Mouse (Mus musculus) 3134 (cell line): ENCODE data around the gene Fkbpl.
A peak's percentile ranks its signal among the peaks of the same experiment; 100 is the strongest.

Source experiments
- DNase-seq: peaks from one replicate; pipeline ENCODE4 v3.0.0-alpha.2; 2011; ENCODE audit warnings: low spot score; ENCODE audit not compliant: insufficient read length; ENCODE audit errors: extremely low read depth

Fkbpl gene

DNA sequence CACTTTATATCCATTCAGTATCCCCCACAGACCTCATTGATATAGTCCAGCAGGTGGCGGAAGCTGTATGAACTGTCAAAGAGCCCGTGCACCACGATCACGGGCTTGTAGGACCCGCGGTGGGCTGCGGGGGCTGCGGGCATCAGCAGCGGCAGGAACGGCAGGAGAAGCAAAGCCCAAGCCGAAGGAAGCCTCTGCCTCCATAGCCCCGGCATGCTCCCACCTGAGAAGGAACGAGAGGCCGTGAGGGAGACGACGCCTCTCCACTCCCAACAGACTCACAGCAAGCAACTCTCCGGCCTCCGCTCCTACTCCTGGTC is 17.8 kb upstream of the Fkbpl start:
- peak; percentile 66 for DNase-seq

DNA sequence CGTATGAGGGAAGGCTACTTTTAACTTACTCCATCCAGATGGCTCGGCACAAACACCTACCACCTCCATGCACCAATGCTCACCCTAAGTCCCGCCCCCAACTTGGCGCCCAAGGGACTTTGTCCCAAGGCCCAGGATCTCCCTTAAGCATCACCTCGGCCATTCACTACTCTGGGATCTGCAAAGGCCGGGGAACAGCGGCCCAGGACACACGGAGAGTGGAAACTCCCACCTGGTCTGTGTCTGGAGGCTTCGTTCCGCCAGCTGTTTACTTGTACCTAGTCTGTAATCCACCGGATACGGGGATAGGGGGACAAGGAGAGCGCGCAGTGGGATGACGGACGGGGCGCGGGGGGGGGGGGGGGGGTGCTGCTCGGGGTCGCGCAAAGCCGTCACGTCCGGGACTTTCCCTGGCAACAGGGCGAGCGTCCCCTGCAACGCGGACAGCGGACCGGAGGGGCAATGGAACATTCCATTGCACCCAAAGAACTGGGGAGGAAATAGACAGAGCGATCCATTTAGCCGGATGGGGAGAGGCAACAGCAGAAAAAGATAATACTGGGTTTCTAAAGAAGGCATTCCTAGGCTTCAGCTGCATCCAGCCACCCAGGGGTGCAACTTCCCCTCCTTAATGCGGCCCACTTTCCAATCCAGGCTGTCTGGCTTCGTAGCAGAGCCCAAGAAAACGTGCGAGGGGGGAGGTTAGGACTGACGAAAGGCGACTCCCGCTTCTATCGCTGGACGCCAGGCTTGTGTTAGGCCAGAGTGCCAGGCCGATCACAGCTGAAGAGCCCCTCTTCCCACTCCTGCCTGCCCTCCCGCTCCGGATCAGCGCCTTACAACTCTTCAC is 17.2 kb upstream of the Fkbpl start:
- peak; percentile 85 for DNase-seq

DNA sequence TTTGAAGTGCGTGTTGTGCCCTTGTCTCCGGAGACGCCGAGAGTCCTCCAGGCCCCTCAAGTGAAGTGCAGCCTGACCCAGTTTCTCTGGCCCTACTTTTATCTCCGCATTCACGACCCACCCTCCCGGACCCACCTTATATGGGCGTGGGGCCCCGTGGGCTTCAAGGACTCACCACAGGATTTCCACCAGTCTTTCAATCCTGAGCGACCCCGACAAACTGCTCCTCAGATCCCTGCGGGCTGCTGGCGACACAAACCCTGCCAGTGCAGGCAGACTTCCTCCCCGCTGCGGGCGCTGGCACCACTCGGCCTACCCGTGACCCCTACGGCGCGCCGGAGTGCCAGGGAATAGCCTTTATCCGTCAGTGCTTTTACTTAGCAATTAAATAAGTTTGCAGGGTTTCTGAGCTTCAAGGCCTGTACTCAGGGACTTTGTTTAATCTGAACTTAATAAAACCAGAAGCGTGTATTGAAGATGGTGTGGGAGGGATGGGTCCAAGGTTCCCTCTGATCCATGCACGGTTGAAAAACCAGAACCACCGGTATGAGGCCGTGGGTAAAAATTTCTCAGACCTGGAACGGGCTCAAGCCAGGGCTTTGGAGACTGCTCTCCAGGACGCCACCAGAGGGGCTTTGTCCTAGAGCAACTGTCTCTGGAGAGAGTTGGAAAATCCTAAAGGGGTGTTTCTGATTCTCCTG is 16.5 kb upstream of the Fkbpl start, which contains the start of gene Ppt2:
TSS of gene Ppt2 (minus strand) at position 568 of the 701 bp plus-strand sequence.
- no peak for DNase-seq

DNA sequence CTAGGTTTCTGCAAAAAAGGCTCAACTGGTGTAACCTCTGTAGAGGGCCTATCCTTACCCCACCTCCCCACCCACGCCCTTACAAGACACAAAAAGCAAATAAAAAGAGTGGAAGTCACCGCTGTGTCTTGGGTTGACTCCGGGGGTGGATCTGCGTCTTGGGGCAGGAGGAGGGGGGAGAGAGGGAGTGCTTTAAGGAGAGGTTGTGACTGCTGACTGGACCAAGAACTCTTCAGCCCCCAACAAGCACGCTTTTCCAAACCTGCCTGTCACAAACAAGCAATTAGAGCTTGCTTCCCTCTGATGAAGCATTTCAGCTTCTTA is 16.0 kb upstream of the Fkbpl start:
- no peak for DNase-seq

DNA sequence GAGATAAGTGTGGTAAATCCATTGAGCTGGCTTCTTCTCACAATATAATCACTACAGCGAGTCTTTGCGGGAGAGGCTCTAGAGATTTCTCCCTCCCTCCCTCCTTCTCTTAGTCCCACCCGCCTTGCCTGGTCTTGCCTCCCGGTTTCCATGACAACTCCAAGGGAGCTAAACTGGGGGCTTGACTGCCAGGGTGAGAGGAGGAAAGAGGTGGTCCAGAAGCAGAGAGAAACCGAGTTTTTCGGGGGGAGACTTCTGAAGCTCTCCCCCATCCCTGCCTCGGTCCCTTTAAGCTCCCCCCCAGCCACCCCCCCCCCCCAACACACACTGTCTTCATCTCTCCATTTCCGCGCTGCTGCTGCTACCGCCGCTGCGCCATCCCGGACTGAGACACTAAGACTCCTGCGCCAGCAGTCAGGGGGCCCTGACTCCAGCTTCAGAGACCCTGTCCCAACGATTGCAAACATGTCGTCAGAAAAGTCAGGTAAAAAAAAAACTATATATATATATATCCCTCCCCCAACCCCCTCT is 15.3 kb upstream of the Fkbpl start, which contains the start of gene Prrt1:
TSS of gene Prrt1 (plus strand) at position 313 of the 531 bp plus-strand sequence.
- DNase-seq, result no peak

DNA sequence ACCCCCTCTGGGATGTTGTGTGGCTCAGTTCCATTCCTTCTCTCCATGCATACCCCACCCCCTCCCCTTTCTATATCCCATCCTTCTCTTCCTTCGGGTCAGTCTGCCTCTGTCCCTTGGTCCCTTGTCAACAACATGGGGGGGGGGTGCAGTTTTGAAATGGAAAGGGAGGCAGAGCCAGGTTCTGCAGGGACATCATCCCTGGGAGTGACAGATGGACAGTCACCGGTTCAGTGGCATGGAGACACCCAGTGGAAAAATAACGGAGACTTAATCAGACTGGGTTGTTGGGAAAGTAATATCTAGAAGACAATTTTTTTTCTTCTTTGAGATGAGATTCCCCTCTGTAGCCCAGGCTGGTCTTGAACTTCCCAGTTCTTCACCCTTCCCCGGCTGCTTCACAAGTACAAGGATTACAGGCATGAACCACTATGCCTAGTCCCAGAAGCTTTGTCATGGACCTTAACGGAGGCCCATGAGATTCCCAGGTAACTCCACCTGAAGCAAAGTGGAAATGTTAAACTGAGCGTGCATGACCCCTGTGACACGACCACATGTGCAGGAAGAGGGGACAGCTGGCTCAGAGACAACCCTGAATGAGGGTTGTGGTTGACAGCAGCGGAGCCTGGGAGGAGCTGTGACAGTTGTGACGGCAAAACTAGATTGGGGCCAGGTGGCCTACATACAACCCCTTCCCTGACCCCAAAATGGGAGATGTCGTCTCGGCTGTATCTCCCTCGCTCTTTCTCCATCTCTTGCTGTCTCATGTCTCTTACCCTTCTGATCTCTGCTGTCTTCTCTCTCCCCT is 14.6 kb upstream of the Fkbpl start:
- DNase-seq, result no peak

DNA sequence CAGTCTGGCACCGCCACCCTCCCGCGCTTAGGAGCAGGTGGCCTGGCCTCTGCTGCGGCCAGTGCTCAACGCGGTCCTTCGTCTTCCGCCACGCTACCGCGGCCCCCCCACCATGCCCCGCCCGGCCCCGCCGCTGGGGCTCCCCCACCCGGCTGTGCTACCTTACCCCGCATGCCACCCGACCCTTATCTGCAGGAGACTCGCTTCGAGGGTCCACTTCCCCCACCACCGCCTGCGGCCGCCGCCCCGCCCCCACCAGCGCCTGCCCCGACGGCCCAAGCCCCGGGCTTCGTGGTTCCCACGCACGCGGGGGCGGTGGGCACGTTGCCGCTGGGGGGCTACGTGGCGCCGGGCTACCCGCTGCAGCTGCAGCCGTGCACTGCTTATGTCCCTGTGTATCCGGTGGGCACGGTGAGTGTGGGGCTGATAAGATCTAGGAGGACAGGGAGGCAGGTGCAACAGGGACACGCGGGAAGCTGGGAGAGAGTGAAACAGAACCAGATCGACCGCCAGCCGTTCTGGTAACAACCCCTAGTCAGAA is 13.7 kb upstream of the Fkbpl start:
- DNase-seq, result no peak

DNA sequence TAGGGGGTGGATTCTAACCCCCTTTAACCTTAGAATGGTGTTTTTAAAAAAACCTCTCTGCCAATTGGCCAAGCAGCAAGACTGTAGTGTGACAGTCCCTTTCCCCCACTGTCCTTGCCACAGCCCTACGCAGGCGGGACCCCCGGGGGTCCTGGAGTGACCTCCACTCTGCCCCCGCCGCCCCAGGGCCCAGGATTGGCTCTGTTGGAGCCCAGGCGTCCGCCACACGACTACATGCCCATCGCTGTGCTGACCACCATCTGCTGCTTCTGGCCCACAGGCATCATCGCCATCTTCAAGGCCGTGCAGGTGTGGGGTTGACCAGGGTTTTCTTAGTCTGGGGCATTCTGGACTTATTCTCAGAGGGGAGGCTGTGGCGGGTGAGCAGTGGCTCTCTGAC is 12.9 kb upstream of the Fkbpl start:
- DNase-seq, result no peak

DNA sequence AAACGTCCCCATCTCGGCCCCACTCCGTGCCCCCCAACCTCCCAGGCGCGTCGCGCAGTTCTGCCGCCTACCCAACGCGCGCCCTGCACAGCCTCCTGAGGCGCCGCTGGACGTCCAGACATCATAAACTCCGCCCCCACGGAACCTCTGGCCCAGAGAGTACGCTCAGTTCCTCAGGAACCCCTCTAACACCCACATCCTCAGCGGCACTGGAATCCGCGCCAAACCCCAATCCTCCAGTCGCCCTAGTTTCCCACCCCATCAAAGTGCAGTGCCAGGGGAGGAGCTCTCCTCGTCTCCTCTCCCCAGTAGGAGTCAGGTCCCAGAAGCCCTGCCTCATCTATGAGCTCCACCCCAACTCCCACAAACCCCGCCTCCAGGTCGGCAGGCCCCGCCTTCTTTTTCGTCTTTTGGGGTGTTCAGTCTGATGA is 12.3 kb upstream of the Fkbpl start:
- DNase-seq, result no peak

DNA sequence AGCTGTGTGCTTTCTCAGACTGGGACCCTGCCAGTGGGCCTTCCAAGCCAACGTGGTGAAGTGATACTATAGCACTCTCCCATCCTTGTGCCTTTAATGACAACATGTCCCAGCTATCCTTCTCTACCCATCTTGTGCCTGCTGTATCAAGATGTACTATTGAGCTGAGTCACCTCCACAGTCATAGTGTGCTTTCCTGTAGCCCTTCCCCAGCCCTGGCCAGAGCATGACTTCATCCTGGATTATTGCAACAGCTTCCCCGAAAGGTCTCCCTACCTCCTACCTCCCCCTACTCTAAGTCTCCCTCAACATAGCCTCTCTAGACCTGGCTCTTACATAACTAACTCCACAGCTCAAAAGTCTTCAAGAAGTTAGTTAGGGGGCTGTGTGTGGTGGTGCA is 8.9 kb upstream of the Fkbpl start:
- no peak for DNase-seq

DNA sequence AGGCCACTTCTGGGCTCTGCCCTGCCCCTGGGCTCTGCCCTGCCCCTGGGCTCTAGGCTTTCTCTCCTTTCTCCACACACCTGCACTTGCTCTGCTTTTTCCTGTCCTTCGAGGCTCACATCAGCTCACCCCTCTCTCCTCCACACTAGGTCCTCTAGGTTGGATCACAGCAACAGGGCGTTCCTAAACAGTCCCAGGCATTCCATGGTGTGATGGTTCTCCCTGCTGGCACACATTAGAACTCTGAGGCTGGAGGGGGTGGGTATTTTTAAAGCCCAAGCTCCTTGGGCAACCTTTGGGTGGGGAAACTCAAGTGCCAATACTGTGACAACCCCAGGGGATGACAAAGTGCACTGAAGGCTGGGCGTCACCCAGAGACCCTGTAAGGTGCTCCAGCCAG is 7.1 kb upstream of the Fkbpl start:
- no peak for DNase-seq

DNA sequence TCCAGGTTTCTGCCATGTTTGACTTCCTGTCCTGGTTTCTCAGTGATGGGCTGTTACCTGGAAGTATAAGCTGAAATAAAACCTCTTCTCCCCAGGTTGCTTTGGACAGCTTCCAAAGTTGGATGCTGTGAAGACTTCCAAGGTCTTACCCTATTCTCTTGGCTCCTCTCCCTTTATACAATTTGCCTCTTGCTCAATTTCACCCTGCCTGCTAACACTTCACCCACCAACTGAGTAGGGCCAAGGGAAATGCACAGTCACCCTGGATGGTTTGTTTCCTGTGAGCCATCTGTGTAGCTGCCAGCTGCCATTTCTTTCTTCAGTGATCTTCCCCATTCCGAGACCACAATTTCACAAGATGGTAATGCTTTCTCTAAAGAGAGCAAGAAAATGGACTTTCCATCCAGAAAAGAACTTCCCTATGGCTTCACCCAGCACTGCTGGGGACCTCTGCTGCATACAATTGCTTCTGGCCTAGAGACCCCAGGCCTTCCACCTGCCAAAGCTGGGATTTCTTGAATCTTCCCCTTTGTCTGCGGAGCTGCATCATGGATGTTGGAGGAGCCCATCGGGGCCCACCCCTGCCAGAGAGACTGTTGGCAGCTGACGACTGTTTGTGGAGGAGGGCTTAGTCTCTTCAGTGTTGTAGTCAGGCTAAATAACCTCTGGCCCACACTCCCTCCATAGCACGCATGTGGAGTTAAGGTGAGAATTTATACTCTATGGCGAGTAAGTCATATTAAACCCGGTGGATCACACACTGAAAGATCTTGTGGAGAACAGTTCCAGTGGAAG is 4.9 kb upstream of the Fkbpl start:
- DNase-seq, result no peak

DNA sequence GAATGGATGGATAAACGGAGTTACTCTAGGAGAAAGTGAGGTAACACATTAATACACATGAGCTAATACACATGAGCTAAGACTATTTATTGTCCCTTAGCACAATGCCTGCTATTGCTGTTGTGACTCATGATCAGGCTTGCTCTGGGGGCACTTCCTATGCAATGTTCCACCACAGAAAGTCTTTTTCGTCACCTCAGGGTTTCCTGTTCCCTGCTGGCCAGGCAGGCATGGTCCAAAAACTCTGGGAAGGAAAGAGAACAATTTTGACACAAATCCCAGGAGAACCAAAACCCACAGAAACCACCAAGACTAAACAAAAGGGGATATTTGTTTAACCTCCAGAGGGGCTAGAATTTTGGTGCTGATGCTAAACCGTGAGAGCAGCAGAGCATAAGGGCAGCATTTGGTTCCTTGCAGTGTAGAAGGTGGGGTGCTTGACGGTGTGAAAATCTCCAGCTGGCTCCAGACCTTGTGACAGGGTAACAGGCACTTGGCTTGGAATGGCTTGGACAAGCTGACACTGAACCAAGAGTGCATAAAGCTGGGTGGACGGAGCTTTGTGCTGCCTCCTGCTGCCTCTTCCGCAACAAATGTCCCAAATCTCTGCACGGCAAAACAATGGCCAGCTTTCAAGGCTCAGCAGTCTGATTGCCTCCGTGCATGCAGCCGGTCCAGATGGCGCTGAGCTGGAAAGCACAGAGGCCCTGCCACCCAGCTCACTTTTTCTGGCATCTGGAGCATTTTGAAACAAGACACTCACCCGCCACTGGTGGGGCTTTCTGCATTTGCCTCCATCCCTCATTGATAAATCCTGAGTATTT is 3.6 kb upstream of the Fkbpl start:
- DNase-seq, result peak; percentile 71

DNA sequence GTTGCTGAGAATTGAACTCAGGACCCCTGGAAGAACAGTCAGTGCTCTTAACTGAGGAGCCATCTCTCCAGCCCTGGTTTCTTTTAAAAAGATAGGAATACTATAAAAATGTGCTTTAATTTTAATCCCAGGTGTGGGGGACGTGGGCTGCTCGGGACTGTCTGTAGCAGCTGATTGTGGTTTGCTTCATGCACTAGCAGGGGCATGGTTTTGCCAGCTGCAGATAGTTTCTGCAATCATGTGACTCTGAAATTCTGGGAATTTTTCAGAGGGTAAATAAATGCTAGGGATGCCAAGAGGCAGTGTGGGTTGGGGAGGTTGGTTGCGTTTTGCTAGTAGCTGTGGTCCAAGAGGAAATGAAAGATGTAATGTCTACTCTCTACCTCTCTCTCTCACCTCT is 2.6 kb upstream of the Fkbpl start:
- no peak for DNase-seq

DNA sequence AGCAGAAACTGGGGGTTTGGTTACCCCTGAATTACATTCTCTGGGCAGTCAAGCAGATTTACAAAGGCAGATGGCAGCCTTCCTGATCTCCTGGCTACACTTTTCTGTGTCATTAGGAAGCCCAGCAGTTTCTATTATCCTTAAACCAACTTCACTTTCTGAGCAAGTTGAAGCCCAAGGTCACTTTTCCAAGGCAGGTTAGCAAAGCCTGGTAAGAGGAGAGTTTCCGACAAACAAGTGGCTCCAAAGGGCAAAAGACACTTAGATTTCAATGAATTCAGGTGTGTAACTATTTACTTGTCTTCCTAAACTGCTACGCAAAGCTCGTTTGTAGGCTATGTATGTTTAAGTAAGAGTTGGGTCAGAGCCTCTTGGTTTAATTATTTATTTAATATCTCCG is 1.2 kb upstream of the Fkbpl start:
- DNase-seq, result no peak

DNA sequence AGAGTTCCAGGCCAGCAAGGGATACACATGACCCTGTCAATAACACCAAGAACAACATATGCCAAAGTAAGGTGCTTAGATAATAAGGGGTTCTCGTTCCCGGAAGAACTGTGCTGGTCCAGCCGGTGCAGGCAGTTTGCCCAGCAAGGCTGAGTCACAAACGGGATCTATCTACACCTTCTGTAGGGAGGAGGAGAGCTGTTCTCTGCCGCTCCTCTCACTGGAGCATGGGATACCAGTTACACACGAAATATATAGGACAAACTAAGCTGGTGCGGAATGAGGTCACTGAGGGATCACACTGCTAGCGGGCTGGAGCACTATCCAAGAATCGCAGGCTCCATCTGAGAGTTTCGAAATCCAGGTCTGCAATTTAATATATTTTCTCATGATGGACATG is 620 bp upstream of the Fkbpl start:
- DNase-seq, result no peak

DNA sequence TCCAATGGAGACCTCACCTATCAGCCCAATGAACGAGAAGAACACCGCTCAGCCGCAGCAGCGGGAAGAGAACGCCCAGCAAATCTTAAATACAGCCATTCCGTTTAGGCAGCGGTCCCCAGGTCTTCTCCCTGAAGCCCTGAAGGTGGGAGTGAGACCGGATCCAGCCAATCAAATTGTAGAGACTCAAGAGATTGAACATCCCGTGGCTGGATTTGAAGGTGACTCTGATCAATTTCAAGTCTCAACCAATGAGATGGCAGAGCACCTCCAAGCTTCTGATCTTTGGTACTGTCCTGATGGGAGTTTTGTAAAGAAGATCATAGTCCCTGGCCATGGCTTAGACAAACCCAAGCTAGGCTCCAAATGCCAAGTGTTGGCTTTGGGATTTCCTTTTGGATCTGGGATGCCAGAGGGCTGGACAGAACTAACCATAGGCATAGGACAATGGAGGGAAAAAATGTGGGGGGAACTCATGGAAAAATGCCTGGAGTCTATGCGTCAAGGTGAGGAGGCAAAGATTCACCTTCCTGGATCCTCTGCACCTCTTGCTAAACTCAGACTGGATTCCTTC is 779 bp downstream of the Fkbpl start:
- no peak for DNase-seq

DNA sequence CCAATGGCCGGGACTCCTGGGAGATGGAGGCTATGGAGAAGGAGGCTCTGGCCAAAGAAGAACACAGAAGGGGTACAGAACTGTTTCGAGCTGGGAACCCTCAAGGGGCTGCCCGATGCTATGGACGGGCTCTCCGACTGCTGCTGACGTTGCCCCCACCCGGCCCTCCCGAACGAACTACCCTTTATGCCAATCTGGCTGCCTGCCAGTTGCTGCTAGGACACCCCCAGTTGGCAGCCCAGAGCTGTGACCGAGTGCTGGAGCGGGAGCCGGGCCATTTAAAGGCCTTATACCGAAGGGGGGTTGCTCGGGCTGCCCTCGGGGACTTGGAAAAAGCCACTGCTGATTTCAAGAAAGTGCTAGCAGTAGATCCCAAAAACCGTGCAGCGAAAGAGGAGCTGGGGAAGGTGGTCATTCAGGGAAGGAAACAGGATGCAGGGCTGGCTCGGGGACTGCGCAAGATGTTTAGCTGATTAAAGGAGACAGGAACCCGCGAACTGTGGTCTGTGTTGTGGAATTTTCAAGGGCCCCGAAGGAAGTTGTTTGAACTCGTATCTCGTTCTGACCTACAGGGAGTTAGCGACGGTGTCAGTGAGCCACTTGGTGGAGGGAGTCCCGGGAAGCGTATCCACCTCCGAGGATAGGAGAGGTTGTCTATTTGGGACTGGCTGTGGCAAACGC is 1.4 kb downstream of the Fkbpl start:
- DNase-seq, result no peak
